Mouse (Mus musculus): Measurements from ENCODE around the gene Kif2c. TPM values are rescaled to one million over a fixed set of nuclear protein-coding genes. Genes with fewer than 3 reads are reported as not detected.
A peak's percentile ranks its signal among the peaks of the same experiment; 100 is the strongest.

The Kif2c gene
- polyA plus RNA-seq (2015; fragmentation: Nextera tagmentation; extraction: Ambion mirVana), result 35.5 and 39.3 TPM in 2 replicates

- Histone ChIP-seq H3K4me2 (replicated peaks) (peak within 1 kb of the TSS; percentile 83), H3K4me3 (peak within 1 kb of the TSS; percentile 56), H3K9me3 (no peaks in the 10 kb centered on the region), H3K27me3 (0 out of 2 replicates have a peak, but pooled peaks cover 4% of the 10 kb centered on the region), H3K4me1 (peaks cover 20% of the 10 kb centered on the region), H3K36me3 (peaks cover 8% of the 10 kb centered on the region), H3K27ac (replicated peaks) (peak within 1 kb of the TSS; percentile 86), H3K9ac (replicated peaks) (peak within 1 kb of the TSS; percentile 71)
- ATAC-seq (replicated peaks), result peak; percentile 99
- WGBS, result 1% methylated on average over 42 of the region's 42 CpGs
These were observed at the start of gene Kif2c for GRCm38 (mm10) chr4:117181863-117182758. Gene Kif2c, minus strand, starts transcription at chr4:117182639.

GRCm38 (mm10) chr4:117231208-117231607, 48.8 kb upstream of the Kif2c start:
- WGBS, result 87% methylated on average over 2 of the region's 2 CpGs
- no peak for ATAC-seq (replicated peaks)
- no peaks in the 10 kb centered on the region for H3K9me3 ChIP-seq
- no peak overlapping the region for H3K9ac ChIP-seq (replicated peaks)
- H3K27ac ChIP-seq (replicated peaks), result no peak overlapping the region
- H3K4me2 ChIP-seq (replicated peaks), result no peak overlapping the region
- peaks cover 5% of the 10 kb centered on the region; the same call in 1 of the 2 replicates for H3K4me1 ChIP-seq
- no peaks in the 10 kb centered on the region for H3K36me3 ChIP-seq
- no peaks in the 10 kb centered on the region for H3K27me3 ChIP-seq
- H3K4me3 ChIP-seq, result no peak overlapping the region

- ATAC-seq (replicated peaks), result no peak
- 54% methylated on average over 10 of the region's 10 CpGs for WGBS
- Histone ChIP-seq H3K27me3 (no peaks in the 10 kb centered on the region), H3K4me3 (no peak overlapping the region), H3K9me3 (no peaks in the 10 kb centered on the region), H3K4me2 (replicated peaks) (no peak overlapping the region), H3K4me1 (0 out of 2 replicates have a peak, but pooled peaks cover 3% of the 10 kb centered on the region), H3K36me3 (no peaks in the 10 kb centered on the region), H3K9ac (replicated peaks) (no peak overlapping the region), H3K27ac (replicated peaks) (no peak overlapping the region)
These were observed 47.9 kb upstream of the Kif2c start for GRCm38 (mm10) chr4:117230331-117230730.

DNA sequence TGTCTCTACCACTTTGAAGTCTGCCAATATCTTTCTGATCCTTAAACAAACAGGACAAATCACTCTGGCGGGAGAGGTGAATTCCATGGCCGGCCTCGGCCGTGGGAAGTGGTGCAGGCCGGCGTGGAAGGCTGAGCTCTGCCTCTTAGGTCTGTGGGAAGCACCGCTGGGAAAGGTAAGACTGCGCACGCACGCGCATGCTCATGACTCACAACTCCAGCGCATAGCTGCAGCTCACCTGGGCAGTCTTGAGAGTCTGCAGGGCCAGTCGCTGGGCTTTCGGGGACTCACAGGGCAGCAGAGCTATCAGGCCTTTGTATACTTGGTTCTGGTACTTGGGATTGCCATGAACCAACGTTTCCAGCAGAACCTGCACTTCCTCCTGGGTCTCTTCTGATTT, 47.2 kb upstream of the Kif2c start:
- WGBS, result 78% methylated on average over 15 of the region's 15 CpGs
- no peak overlapping the region for H3K4me3 ChIP-seq
- no peak for ATAC-seq (replicated peaks)

GRCm38 (mm10) chr4:117225250-117225649, 42.8 kb upstream of the Kif2c start:
- H3K27me3 ChIP-seq, result no peaks in the 10 kb centered on the region
- no peaks in the 10 kb centered on the region for H3K36me3 ChIP-seq
- no peaks in the 10 kb centered on the region for H3K9me3 ChIP-seq
- no peaks in the 10 kb centered on the region for H3K4me1 ChIP-seq
- H3K9ac ChIP-seq (replicated peaks), result no peak overlapping the region
- no peak overlapping the region for H3K4me2 ChIP-seq (replicated peaks)
- no peak for ATAC-seq (replicated peaks)
- no peak overlapping the region for H3K4me3 ChIP-seq
- H3K27ac ChIP-seq (replicated peaks), result no peak overlapping the region

More for the DNA sequence above, 47.2 kb upstream of the Kif2c start:
- Histone ChIP-seq H3K27ac (replicated peaks) (no peak overlapping the region), H3K4me1 (0 out of 2 replicates have a peak, but pooled peaks cover 3% of the 10 kb centered on the region), H3K27me3 (no peaks in the 10 kb centered on the region), H3K36me3 (no peaks in the 10 kb centered on the region), H3K9ac (replicated peaks) (no peak overlapping the region), H3K4me2 (replicated peaks) (no peak overlapping the region), H3K9me3 (no peaks in the 10 kb centered on the region)

- WGBS, result 77% methylated on average over 8 of the region's 8 CpGs
- H3K9ac ChIP-seq (replicated peaks), result no peak overlapping the region
- no peaks in the 10 kb centered on the region for H3K4me1 ChIP-seq
These were observed 41.7 kb upstream of the Kif2c start for GRCm38 (mm10) chr4:117224122-117224521.

DNA sequence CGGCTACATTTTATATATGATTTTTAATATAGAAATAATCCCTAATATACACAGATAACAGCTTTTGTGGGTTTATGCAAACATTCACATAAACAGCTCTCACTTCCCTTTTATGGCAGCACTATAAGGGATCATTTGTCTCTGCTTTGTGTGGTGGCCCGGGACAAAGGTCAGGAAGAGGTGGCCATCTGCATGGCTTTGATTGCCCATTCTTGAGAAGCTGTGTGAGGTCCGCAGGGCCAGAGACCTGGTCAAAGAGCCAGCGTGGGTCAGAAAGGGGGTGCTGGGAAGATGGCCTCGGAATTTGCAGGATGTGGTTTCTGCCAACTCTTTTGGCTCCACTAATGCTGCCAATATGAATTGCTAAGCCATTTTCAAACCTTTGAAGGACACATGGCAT, 40.6 kb upstream of the Kif2c start:
- no peaks in the 10 kb centered on the region for H3K4me1 ChIP-seq
- no peaks in the 10 kb centered on the region for H3K36me3 ChIP-seq
- 65% methylated on average over 5 of the region's 5 CpGs for WGBS
- H3K4me2 ChIP-seq (replicated peaks), result no peak overlapping the region
- no peak overlapping the region for H3K27ac ChIP-seq (replicated peaks)
- H3K27me3 ChIP-seq, result no peaks in the 10 kb centered on the region
- no peaks in the 10 kb centered on the region for H3K9me3 ChIP-seq
- no peak overlapping the region for H3K4me3 ChIP-seq
- H3K9ac ChIP-seq (replicated peaks), result no peak overlapping the region
- no peak for ATAC-seq (replicated peaks)

More at GRCm38 (mm10) chr4:117224122-117224521, 41.7 kb upstream of the Kif2c start:
- ATAC-seq (replicated peaks), result no peak
- no peak overlapping the region for H3K4me3 ChIP-seq
- H3K27me3 ChIP-seq, result no peaks in the 10 kb centered on the region
- no peaks in the 10 kb centered on the region for H3K36me3 ChIP-seq
- H3K27ac ChIP-seq (replicated peaks), result no peak overlapping the region
- H3K4me2 ChIP-seq (replicated peaks), result no peak overlapping the region
- no peaks in the 10 kb centered on the region for H3K9me3 ChIP-seq

GRCm38 (mm10) chr4:117221836-117222235, 39.4 kb upstream of the Kif2c start:
- ATAC-seq (replicated peaks), result no peak
- Histone ChIP-seq H3K4me3 (no peak overlapping the region), H3K36me3 (no peaks in the 10 kb centered on the region), H3K27me3 (no peaks in the 10 kb centered on the region), H3K9ac (replicated peaks) (no peak overlapping the region), H3K9me3 (no peaks in the 10 kb centered on the region), H3K4me1 (no peaks in the 10 kb centered on the region), H3K4me2 (replicated peaks) (no peak overlapping the region), H3K27ac (replicated peaks) (no peak overlapping the region)
- 83% methylated on average over 9 of the region's 9 CpGs for WGBS

DNA sequence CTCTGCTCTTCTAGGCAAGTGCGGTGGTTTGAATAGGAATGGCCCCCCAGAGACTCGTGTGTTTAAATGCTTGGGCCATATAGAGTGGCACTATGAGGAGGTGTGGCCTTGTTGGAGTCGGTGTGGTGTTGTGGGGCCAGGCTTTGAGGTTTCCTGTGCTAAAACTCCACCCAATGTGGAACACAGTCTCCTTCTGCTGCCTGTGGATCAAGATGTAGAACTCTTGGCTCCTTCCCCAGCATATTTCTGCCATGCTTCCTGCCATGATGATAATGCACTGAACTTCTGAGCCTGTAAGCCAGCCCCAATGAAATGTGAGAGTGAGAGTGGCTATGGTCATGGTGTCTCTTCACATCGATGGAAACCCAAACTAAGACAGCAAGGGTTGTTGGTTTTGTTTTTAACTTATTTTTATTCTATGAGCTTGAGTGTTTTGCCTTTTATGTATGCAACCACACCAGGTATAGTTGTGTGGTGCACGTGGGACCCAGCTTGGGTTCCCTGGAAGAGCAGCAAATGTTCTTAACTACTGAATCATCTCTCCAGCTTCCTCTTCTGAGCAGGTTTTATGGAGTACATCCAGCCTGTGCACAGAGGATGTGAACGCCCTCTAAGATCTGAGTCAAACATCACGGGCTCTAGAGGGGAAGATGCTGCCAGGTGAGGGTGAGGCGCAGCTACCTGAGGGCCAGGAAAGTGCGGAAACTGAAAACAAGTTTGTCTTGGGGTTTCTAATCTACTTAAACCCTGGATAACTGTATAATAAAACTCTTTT, 38.5 kb upstream of the Kif2c start:
- Histone ChIP-seq H3K27me3 (no peaks in the 10 kb centered on the region), H3K4me2 (replicated peaks) (no peak overlapping the region), H3K36me3 (no peaks in the 10 kb centered on the region), H3K9ac (replicated peaks) (no peak overlapping the region), H3K4me3 (no peak overlapping the region), H3K27ac (replicated peaks) (no peak overlapping the region), H3K4me1 (no peaks in the 10 kb centered on the region), H3K9me3 (no peaks in the 10 kb centered on the region)
- no peak for ATAC-seq (replicated peaks)
- 82% methylated on average over 9 of the region's 9 CpGs for WGBS

DNA sequence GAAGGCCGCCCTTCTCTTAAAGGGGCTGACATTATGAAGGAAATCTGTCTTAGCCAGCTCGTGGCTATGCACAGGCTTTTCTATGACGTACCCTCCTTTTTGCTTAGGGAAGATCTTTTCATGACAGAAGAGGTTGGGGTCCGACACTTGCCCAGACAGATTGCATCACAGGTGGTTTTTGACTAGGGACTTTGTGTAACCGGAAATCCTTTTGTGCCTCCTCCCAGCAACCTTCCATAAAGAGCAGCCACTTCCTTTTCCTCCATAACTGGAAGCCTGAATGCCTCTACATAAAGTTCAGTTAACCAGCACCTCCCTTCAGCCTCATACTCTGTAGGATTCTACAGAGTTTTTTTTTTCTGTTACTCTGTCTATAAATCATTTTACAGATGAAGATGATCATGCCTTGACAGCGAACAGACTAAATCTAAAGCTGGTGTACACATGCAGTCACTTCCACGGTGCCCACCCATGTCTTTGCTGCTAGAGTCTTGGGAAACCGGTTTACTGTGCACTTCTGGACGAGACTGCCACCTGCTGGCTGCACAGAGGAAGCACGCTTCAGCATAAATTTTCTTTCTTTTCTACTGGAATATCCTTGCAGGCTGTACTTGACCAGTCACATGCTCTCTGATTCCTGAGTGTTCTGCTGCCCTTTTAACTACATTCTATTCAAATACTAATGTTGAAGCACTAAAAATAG, 36.2 kb upstream of the Kif2c start:
- no peaks in the 10 kb centered on the region for H3K9me3 ChIP-seq
- WGBS, result 41% methylated on average over 10 of the region's 10 CpGs
- no peaks in the 10 kb centered on the region for H3K4me1 ChIP-seq
- no peaks in the 10 kb centered on the region for H3K36me3 ChIP-seq
- H3K27me3 ChIP-seq, result no peaks in the 10 kb centered on the region
- no peak overlapping the region for H3K27ac ChIP-seq (replicated peaks)
- no peak overlapping the region for H3K9ac ChIP-seq (replicated peaks)
- no peak overlapping the region for H3K4me3 ChIP-seq
- ATAC-seq (replicated peaks), result 0 out of 2 replicates have a peak, but pooled peaks have one; percentile 35
- H3K4me2 ChIP-seq (replicated peaks), result no peak overlapping the region

GRCm38 (mm10) chr4:117217029-117217428, 34.6 kb upstream of the Kif2c start:
- 68% methylated on average over 5 of the region's 5 CpGs for WGBS
- Histone ChIP-seq H3K4me1 (no peaks in the 10 kb centered on the region), H3K9me3 (no peaks in the 10 kb centered on the region), H3K9ac (replicated peaks) (no peak overlapping the region), H3K4me2 (replicated peaks) (no peak overlapping the region), H3K36me3 (no peaks in the 10 kb centered on the region), H3K4me3 (no peak overlapping the region), H3K27ac (replicated peaks) (no peak overlapping the region), H3K27me3 (no peaks in the 10 kb centered on the region)
- ATAC-seq (replicated peaks), result no peak

DNA sequence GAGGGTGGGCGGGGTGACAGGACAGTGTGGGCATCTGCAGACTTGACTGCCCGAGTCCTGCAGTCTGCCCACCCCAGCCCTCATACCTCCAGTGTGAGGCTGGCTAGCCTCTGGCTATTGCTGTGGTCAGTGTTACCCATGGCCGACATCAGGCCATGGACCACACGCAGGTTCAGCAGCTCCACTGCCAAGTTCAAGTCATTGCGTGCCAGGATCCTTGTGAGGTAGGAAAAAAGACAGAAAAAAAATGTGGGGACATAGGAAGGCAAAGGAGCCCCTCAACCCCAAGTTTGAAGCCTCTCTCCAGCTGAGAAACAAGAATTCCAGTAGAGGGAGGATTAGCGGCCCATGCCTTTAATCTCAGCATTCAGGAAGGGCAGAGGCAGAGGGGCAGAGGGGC, 31.8 kb upstream of the Kif2c start:
- Histone ChIP-seq H3K36me3 (no peaks in the 10 kb centered on the region), H3K9ac (replicated peaks) (no peak overlapping the region), H3K4me2 (replicated peaks) (no peak overlapping the region), H3K27me3 (no peaks in the 10 kb centered on the region), H3K27ac (replicated peaks) (no peak overlapping the region), H3K4me3 (no peak overlapping the region), H3K9me3 (no peaks in the 10 kb centered on the region), H3K4me1 (no peaks in the 10 kb centered on the region)
- ATAC-seq (replicated peaks), result no peak
- 81% methylated on average over 6 of the region's 6 CpGs for WGBS
